Mouse (Mus musculus): ENCODE measurements at regions not wholly inside any gene's neighbourhood (a gene's known extent, or its start where the extent isn't known, plus 50 kb on each side); places are given as distances from the start of the nearest gene placed in this dataset.

GRCm38 (mm10) chr9:43682102-43682501 lies 61.7 kb upstream of the Nectin1 start:
- Histone ChIP-seq H3K4me1 (ENCODE audit: insufficient read depth) (peaks cover 5% of the 10 kb centered on the region; the same call in 1 of the 2 replicates), H3K9ac (no peak overlapping the region), H3K4me3 (ENCODE audit: low read depth, low read length) (no peak overlapping the region), H3K27me3 (ENCODE audit: insufficient read depth, low read length) (no peaks in the 10 kb centered on the region), H3K36me3 (ENCODE audit: insufficient read depth) (no peaks in the 10 kb centered on the region), H3K9me3 (ENCODE audit: low read length) (no peaks in the 10 kb centered on the region), H3K27ac (ENCODE audit: low read depth, low read length) (no peak overlapping the region), H3K4me2 (ENCODE audit: low read depth) (no peak overlapping the region)
- DNase-seq (no peak), ATAC-seq (no peak)
- 63% methylated on average over 5 of the region's 5 CpGs for WGBS
- no peak for TF ChIP-seq CTCF (IDR thresholded peaks at IDR 0.05; ENCODE audit: low read depth)

GRCm38 (mm10) chr9:43684596-43684995 lies 59.2 kb upstream of the Nectin1 start:
- ATAC-seq, result no peak
- no peak for DNase-seq
- H3K36me3 ChIP-seq (ENCODE audit: insufficient read depth), result no peaks in the 10 kb centered on the region
- no peak for TF ChIP-seq CTCF (IDR thresholded peaks at IDR 0.05; ENCODE audit: low read depth)
- no peaks in the 10 kb centered on the region for H3K9me3 ChIP-seq (ENCODE audit: low read length)
- 92% methylated on average over 5 of the region's 5 CpGs for WGBS
- no peak overlapping the region for H3K4me2 ChIP-seq (ENCODE audit: low read depth)
- no peaks in the 10 kb centered on the region for H3K27me3 ChIP-seq (ENCODE audit: insufficient read depth, low read length)
- no peak overlapping the region for H3K9ac ChIP-seq
- 0 out of 2 replicates have a peak, but pooled peaks cover 2% of the 10 kb centered on the region for H3K4me1 ChIP-seq (ENCODE audit: insufficient read depth)
- no peak overlapping the region for H3K27ac ChIP-seq (ENCODE audit: low read depth, low read length)
- no peak overlapping the region for H3K4me3 ChIP-seq (ENCODE audit: low read depth, low read length)

GRCm38 (mm10) chr9:43692015-43692414 lies 51.8 kb upstream of the Nectin1 start:
- H3K4me1 ChIP-seq (ENCODE audit: insufficient read depth), result no peaks in the 10 kb centered on the region
- H3K36me3 ChIP-seq (ENCODE audit: insufficient read depth), result no peaks in the 10 kb centered on the region
- no peak for DNase-seq
- H3K27me3 ChIP-seq (ENCODE audit: insufficient read depth, low read length), result no peaks in the 10 kb centered on the region
- H3K27ac ChIP-seq (ENCODE audit: low read depth, low read length), result no peak overlapping the region
- 70% methylated on average over 1 of the region's 1 CpGs for WGBS
- TF ChIP-seq CTCF (IDR thresholded peaks at IDR 0.05; ENCODE audit: low read depth), result no peak
- no peak overlapping the region for H3K4me3 ChIP-seq (ENCODE audit: low read depth, low read length)
- H3K4me2 ChIP-seq (ENCODE audit: low read depth), result no peak overlapping the region
- H3K9ac ChIP-seq, result no peak overlapping the region
- H3K9me3 ChIP-seq (ENCODE audit: low read length), result no peaks in the 10 kb centered on the region
- ATAC-seq, result no peak

- Histone ChIP-seq H3K9ac (no peak overlapping the region), H3K4me2 (ENCODE audit: low read depth) (no peak overlapping the region), H3K27ac (ENCODE audit: low read depth, low read length) (no peak overlapping the region), H3K9me3 (ENCODE audit: low read length) (no peaks in the 10 kb centered on the region), H3K4me1 (ENCODE audit: insufficient read depth) (no peaks in the 10 kb centered on the region), H3K27me3 (ENCODE audit: insufficient read depth, low read length) (no peaks in the 10 kb centered on the region), H3K36me3 (ENCODE audit: insufficient read depth) (no peaks in the 10 kb centered on the region), H3K4me3 (ENCODE audit: low read depth, low read length) (no peak overlapping the region)
- ATAC-seq (no peak), DNase-seq (no peak)
- no peak for TF ChIP-seq CTCF (IDR thresholded peaks at IDR 0.05; ENCODE audit: low read depth)
- WGBS, result 86% methylated on average over 10 of the region's 10 CpGs
These were observed 51.2 kb upstream of the Nectin1 start for GRCm38 (mm10) chr9:43692538-43692937.
